Mouse (Mus musculus) midbrain, embryonic 15.5 days (tissue): ENCODE data around the gene 4930404H24Rik. TPM values are rescaled to one million over a fixed set of nuclear protein-coding genes. Genes with fewer than 3 reads are reported as not detected.

ENCODE experiments used
- ATAC-seq: fragments of 200-750 bp; cut with Nextera tagmentation; replicated peaks from 2 replicates; pipeline ENCODE4 v1.8.0; 2017; ENCODE audit warnings: moderate TSS enrichment
- H3K27ac ChIP-seq: fragments of 300-500 bp; sonication (generic); 2 replicates; pipeline ENCODE4 v1.5.1; 2015; ENCODE audit warnings: mild to moderate bottlenecking, inconsistent platforms
- H3K27me3 ChIP-seq: fragments of 300-500 bp; sonication (generic); replicated peaks from 2 replicates; pipeline ENCODE4 v1.6.1; 2015; ENCODE audit warnings: inconsistent platforms
- H3K36me3 ChIP-seq: fragments of 300-500 bp; sonication (generic); replicated peaks from 2 replicates; pipeline ENCODE4 v1.6.1; 2015; ENCODE audit warnings: inconsistent platforms
- H3K4me1 ChIP-seq: fragments of 300-500 bp; sonication (generic); 2 replicates; pipeline ENCODE4 v1.6.1; 2015; ENCODE audit warnings: inconsistent platforms
- H3K4me2 ChIP-seq: fragments of 300-500 bp; sonication (generic); 2 replicates; pipeline ENCODE4 v1.6.1; 2015; ENCODE audit warnings: inconsistent platforms, mild to moderate bottlenecking, moderate library complexity
- H3K4me3 ChIP-seq: fragments of 300-500 bp; sonication (generic); 2 replicates; pipeline ENCODE4 v1.5.1; 2015; ENCODE audit warnings: mild to moderate bottlenecking, inconsistent platforms
- H3K9ac ChIP-seq: fragments of 300-500 bp; sonication (generic); 2 replicates; pipeline ENCODE4 v1.6.1; 2015; ENCODE audit warnings: mild to moderate bottlenecking, inconsistent platforms
- H3K9me3 ChIP-seq: fragments of 300-500 bp; sonication (generic); 2 replicates; pipeline ENCODE4 v1.6.1; 2016; ENCODE audit warnings: inconsistent platforms
- WGBS: fragments of 180-500 bp; shearing (Covaris S2); methylation state at CpG from one replicate; pipeline ENCODE4 v1.1.7; 2015; ENCODE audit warnings: mixed read lengths; 5-methylcytosine and 5-hydroxymethylcytosine counted together
- polyA plus RNA-seq: library from polyadenylated mRNA; unstranded; fragments of >200 nt; fragmentation: Nextera tagmentation; extraction: Ambion mirVana; gene quantifications from 2 replicates; pipeline ENCODE4 v1.2.1, GENCODE M21; 2015

Gene 4930404H24Rik
- not detected in 2 replicates for polyA plus RNA-seq

DNA sequence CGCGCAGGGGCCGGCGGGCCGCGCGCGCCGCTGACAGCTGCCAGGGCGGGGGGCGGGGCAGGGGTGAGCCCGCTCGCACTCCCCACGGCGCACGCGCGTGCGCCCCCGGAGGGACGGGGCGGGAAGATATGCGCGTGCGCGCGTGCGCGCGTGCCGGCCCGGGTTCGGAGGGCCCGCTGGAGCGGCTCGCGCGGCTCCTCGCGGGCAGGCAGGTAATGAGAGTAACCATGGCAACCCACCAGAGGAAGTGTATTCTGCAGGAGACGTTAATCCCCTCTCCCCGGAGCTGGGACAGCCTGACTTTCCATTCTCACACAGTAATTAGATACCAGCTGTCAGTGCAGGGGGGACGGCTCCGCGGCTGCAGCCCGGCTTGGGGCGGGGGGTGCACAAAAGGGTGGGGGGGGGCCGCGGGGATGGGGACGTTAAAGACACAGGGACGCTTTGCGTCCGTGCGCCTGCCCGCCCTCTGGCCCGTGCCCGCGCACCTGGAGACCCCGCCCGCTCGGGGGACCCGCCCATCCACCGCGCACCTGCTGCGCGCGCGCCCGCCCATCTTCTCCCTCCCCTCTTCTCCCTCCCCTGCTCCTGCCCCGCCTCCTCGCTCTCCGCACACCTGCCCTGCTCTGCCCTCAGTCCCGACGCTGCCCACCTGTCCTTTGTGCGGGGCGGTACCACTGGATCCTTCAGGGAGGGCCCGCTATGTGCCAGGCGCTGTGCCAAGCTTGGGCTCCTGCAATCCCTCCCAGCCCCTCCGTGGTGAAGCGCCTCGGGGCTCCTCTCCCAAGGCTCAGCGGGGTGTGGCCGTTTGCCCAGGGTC lies at the start of gene 4930404H24Rik:
Gene 4930404H24Rik (plus strand): TSS at position 218 of the 820 bp plus-strand sequence.
- H3K9me3 ChIP-seq = no peaks in the 10 kb centered on the region
- peak within 1 kb of the TSS; percentile 74 for H3K9ac ChIP-seq
- WGBS = under 1% methylated on average over 55 of the region's 83 CpGs
- peak within 1 kb of the TSS; percentile 53 for H3K4me3 ChIP-seq
- peak within 1 kb of the TSS; percentile 97 for H3K27ac ChIP-seq
- H3K4me1 ChIP-seq = peaks cover 60% of the 10 kb centered on the region
- H3K27me3 ChIP-seq = no peaks in the 10 kb centered on the region
- H3K36me3 ChIP-seq = no peaks in the 10 kb centered on the region
- ATAC-seq = peak; percentile 92
- H3K4me2 ChIP-seq = peak within 1 kb of the TSS; percentile 89

DNA sequence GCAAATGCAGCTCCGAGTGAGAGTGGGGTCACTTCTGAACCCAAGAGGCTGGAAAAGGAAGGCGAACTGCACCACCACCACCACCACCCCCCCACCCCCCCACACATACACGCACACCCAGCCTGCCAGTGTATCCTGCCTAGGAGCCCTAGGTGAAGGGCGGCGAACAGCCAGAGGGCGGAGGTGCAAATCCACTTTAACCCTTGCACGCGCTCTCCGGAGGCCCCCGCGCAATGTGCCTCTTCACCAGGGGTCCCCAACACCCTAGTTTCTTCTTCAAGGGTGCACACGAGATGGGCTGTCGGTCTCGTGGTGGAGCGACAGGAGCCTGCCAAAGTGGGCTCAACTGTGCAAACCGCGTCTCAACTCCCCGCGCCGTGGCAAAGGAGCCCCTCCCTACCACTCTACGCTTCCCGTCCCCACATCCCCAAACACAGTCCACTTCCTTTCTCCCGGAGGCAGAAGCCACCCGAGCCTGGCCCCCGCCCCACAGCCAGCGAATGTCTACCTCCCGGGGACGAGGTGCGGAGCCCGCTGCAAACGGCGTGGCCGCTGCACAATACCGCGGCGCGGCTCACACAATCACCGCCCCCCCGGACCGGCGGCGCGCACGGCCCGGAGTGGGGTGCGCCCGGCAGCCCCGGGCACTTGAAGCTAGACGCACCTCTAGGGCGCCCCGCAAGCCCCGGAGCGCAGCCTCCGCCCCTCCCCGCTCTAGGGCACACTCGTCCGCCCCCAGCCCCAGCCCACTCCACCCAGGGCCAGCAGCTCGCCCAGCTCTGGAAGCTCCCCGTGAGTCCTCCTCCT lies 49.0 kb upstream of the 4930404H24Rik start:
- ATAC-seq = peak; percentile 56
- Histone ChIP-seq H3K4me2 (peak overlapping the region; percentile 96), H3K9me3 (no peaks in the 10 kb centered on the region), H3K9ac (peak overlapping the region; percentile 98), H3K27me3 (no peaks in the 10 kb centered on the region), H3K36me3 (no peaks in the 10 kb centered on the region), H3K27ac (peak overlapping the region; percentile 99), H3K4me3 (peak overlapping the region; percentile 98), H3K4me1 (peaks cover 51% of the 10 kb centered on the region)
- WGBS = under 1% methylated on average over 56 of the region's 59 CpGs

GRCm38 (mm10) chr2:153444254-153445136 lies 48.1 kb upstream of the 4930404H24Rik start:
- H3K9me3 ChIP-seq = no peaks in the 10 kb centered on the region
- peak overlapping the region; percentile 99 for H3K27ac ChIP-seq
- H3K4me1 ChIP-seq = peaks cover 44% of the 10 kb centered on the region
- H3K9ac ChIP-seq = peak overlapping the region; percentile 98
- 0% methylated on average over 41 of the region's 64 CpGs for WGBS
- peak; percentile 74 for ATAC-seq
- H3K27me3 ChIP-seq = no peaks in the 10 kb centered on the region
- no peaks in the 10 kb centered on the region for H3K36me3 ChIP-seq
- H3K4me2 ChIP-seq = peak overlapping the region; percentile 96
- peak overlapping the region; percentile 98 for H3K4me3 ChIP-seq

- ATAC-seq = peak; percentile 69
- WGBS = under 1% methylated on average over 58 of the region's 59 CpGs
These were observed 47.2 kb upstream of the 4930404H24Rik start for GRCm38 (mm10) chr2:153445137-153446016.

DNA sequence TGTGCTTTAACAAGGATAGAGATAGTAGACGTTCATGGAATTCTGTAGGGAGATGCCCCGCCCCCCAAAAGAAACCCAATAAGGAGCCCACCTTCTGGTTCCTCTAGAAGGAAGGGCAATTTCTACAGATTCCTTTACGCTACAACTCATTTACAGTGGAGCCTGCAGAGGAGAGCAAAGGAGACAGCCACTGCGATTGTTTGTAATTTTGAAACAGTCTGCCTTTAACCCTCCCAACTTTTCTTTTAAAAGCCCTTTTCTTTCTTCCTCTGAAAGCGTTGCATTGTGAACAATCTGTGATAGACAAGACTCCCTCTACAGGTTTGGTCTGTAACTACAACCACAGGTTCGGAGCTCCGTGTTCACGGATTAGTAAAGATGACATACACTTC lies 46.6 kb upstream of the 4930404H24Rik start:
- H3K4me1 ChIP-seq = peaks cover 33% of the 10 kb centered on the region
- H3K36me3 ChIP-seq = no peaks in the 10 kb centered on the region
- no peaks in the 10 kb centered on the region for H3K27me3 ChIP-seq
- peak overlapping the region; percentile 98 for H3K4me3 ChIP-seq
- WGBS = under 1% methylated on average over 8 of the region's 8 CpGs
- peak overlapping the region; percentile 96 for H3K4me2 ChIP-seq
- no peak for ATAC-seq
- peak overlapping the region; percentile 99 for H3K27ac ChIP-seq
- peak overlapping the region; percentile 54 for H3K9ac ChIP-seq
- no peaks in the 10 kb centered on the region for H3K9me3 ChIP-seq

More at GRCm38 (mm10) chr2:153445137-153446016, 47.2 kb upstream of the 4930404H24Rik start:
- Histone ChIP-seq H3K4me1 (peaks cover 39% of the 10 kb centered on the region), H3K36me3 (no peaks in the 10 kb centered on the region), H3K27me3 (no peaks in the 10 kb centered on the region), H3K4me3 (peak overlapping the region; percentile 98), H3K9ac (peak overlapping the region; percentile 54), H3K4me2 (peak overlapping the region; percentile 96), H3K9me3 (no peaks in the 10 kb centered on the region), H3K27ac (peak overlapping the region; percentile 99)

- peak overlapping the region; percentile 96; the same call in 1 of the 2 replicates for H3K4me2 ChIP-seq
- H3K27me3 ChIP-seq = no peaks in the 10 kb centered on the region
- H3K36me3 ChIP-seq = no peaks in the 10 kb centered on the region
- H3K27ac ChIP-seq = peak overlapping the region; percentile 99
- WGBS = 22% methylated on average over 4 of the region's 4 CpGs
- ATAC-seq = no peak
- peak overlapping the region; percentile 98; the same call in 1 of the 2 replicates for H3K4me3 ChIP-seq
- H3K9me3 ChIP-seq = no peaks in the 10 kb centered on the region
- H3K4me1 ChIP-seq = peaks cover 28% of the 10 kb centered on the region
- no peak overlapping the region for H3K9ac ChIP-seq
These were observed 46.1 kb upstream of the 4930404H24Rik start for GRCm38 (mm10) chr2:153446476-153446875.

DNA sequence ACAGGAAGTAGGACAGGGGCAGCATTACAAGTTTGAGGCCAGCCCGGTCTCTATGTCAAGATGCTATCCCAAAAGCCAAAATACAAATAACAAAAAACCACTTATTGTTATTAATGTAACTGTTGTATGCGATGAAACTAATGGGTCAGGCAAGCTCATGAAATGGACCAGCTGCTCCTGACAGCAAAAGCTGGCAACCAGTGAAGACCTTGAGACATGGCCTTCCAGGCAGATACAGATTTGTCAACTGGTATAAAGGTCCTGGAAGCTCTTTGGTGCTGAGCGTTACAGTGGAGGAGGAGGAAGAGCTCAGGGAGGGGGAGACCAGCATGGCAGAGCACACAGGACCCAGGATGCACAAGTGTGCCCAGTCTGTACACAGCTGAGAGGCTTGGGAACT lies 44.9 kb upstream of the 4930404H24Rik start:
- H3K4me2 ChIP-seq = no peak overlapping the region
- no peak for ATAC-seq
- 94% methylated on average over 3 of the region's 3 CpGs for WGBS
- no peak overlapping the region for H3K9ac ChIP-seq
- H3K36me3 ChIP-seq = no peaks in the 10 kb centered on the region
- H3K4me3 ChIP-seq = no peak overlapping the region
- no peak overlapping the region for H3K27ac ChIP-seq
- no peaks in the 10 kb centered on the region for H3K27me3 ChIP-seq
- H3K4me1 ChIP-seq = peaks cover 16% of the 10 kb centered on the region
- H3K9me3 ChIP-seq = no peaks in the 10 kb centered on the region

GRCm38 (mm10) chr2:153448519-153448918 lies 44.1 kb upstream of the 4930404H24Rik start:
- H3K9ac ChIP-seq = no peak overlapping the region
- no peak overlapping the region for H3K4me2 ChIP-seq
- H3K36me3 ChIP-seq = no peaks in the 10 kb centered on the region
- peaks cover 11% of the 10 kb centered on the region for H3K4me1 ChIP-seq
- no peak overlapping the region for H3K27ac ChIP-seq
- ATAC-seq = no peak
- H3K27me3 ChIP-seq = no peaks in the 10 kb centered on the region
- 80% methylated on average over 6 of the region's 6 CpGs for WGBS
- H3K4me3 ChIP-seq = no peak overlapping the region
- no peaks in the 10 kb centered on the region for H3K9me3 ChIP-seq

- Histone ChIP-seq H3K4me2 (no peak overlapping the region), H3K27me3 (no peaks in the 10 kb centered on the region), H3K4me3 (no peak overlapping the region), H3K9me3 (no peaks in the 10 kb centered on the region), H3K36me3 (no peaks in the 10 kb centered on the region), H3K27ac (no peak overlapping the region), H3K9ac (no peak overlapping the region), H3K4me1 (peaks cover 11% of the 10 kb centered on the region; the same call in 1 of the 2 replicates)
- ATAC-seq = no peak
- 79% methylated on average over 12 of the region's 12 CpGs for WGBS
These were observed 38.4 kb upstream of the 4930404H24Rik start for GRCm38 (mm10) chr2:153453961-153454759.

DNA sequence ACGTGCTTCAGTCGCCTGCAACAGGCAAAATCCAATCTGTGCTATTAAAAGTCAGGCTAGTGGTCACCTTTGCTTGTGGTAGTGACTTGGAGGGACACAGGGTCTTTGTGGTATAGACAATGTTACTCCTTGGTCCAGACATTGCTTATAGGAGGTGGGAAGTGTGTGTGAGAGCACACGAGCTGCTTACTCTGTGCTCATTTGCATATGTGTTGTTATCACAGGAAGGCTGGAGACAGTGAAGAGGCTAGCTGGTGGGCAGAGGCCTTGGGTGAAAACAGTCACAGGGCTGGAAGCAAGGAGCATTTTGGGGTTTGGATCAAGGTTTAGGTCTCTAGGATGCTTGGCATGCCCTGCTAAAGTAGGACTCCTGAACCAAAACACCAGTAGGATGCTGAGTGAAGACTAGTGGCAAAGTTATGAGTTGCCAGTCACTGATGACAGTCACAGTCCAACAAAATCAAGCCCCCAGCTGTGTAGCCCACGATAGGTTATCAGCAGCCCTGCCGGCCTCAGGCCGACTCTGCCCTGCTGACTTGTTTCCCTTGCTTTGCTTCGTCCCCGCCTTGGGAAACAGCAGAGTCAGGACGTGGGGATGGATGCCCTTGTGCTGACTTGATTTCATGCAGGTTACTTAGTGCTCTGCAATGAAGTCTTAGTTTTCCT lies 37.6 kb upstream of the 4930404H24Rik start:
- Histone ChIP-seq H3K4me1 (peaks cover 11% of the 10 kb centered on the region; the same call in 1 of the 2 replicates), H3K9me3 (no peaks in the 10 kb centered on the region), H3K9ac (no peak overlapping the region), H3K27ac (no peak overlapping the region), H3K4me2 (no peak overlapping the region), H3K4me3 (no peak overlapping the region), H3K36me3 (no peaks in the 10 kb centered on the region), H3K27me3 (no peaks in the 10 kb centered on the region)
- WGBS = 63% methylated on average over 9 of the region's 9 CpGs
- ATAC-seq = no peak
